Mouse (Mus musculus): ENCODE data around the gene Slc17a4.

The Slc17a4 gene

DNA sequence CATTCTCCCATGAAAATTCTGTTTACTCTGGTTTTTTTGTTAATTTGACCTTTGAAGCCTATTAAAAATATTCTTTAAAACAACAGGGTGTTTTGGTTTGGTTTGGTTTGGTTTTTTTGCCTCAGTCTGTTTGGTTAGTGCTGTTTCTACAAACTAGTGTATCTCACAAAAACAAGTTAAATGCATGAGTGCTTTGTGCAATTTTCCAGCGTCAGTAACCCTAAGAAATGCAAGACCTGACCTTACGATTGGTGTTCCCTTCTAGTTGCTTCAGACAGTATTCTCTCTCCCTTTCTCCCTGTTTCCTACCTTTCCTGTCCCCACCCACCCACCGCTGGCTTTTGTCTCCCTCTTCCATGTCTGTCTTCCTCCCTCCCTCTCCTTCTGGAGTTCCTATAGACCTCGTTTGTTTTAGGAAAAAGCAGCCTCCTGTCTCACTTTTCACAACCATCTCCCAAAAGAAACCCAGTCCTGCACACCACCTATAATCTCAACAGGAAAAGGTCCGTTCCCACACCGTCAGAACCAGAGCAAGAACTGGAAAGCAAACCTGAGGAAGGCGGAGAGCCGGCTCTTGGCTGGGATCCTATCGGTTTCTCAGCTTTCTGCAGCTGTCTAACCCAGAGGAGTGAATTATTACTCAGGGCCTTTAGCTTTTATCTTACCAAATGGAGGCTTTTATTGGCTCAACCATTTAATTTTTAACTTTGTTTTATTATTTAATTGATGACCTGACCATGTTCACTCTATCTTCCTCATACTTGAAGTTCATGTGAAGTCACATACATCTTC lies at the start of gene Slc17a4:
Gene Slc17a4, minus strand, starts transcription at position 634 of the 792 bp plus-strand sequence.
- no peak for DNase-seq (ENCODE audit: low spot score)

DNA sequence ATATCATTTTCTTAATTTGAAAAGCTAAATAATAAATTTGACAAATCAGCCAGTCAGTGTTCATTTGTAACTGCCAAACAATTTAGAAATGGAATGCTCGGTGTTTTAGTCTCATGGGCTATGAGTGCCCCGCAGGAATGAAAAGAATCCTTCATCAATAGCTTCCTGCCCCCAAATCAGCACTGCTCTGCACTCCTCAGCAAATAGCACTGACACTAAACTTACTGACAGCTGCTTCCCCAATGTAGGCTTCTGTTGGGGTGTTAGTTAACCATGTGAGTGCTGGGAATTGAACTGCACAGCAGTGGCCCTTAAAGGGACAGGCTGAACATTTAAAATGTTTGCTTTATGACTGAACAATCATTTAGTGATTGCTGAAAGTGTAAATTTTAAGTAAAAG lies 45.0 kb upstream of the Slc17a4 start:
- DNase-seq (ENCODE audit: low spot score), result no peak

DNA sequence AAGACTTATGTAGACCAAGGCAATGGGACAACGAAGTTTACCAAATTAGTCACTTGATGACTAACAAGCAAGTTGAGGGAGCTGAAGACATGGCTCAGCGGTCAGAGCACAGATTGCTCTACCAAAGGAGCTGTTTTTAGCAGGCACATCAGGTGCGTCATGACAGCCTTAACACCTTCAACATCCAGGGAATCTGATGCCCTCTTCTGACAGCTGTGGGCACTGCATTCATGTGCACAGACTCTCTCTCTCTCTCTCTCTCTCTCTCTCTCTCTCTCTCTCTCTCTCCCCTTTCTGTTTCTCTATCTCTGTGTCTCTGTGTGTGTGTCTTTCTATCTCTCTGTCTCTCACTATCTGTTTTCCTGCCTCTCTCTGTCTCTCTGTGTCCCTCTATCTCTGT lies 36.1 kb upstream of the Slc17a4 start:
- DNase-seq (ENCODE audit: low spot score), result peak; percentile 4

DNA sequence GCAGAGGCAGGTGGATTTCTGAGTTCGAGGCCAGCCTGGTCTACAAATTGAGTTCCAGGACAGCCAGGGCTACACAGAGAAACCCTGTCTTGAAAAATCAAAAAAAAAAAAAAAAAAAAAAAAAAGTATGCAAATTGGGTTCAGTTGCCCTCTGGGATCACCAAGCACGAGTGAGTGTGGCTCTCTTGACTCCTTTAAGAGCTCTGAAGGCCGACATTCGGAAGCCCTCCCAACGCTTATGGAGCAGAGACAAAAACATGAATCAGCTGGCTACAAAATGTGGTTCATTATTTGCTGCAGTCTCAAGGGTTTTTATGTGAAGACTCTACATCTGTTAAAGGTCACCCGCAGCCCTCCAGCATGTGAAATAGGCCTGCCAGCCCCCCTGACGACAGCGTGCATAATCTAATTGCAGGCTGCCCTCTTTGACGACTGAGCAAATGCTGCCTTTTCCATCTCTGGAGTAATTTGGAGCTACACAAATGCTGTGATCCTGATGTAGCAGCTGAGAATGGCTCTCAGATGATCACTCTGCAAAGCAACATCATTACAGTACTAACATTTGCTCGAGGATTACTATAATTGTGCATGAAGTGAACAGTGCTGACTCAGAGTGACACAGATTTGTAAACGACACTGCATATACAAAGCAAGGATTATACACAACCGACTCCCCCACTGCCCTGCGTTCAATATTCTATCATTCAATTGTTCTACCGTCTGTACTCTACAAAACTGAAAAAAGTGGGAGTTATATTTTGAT lies 34.9 kb upstream of the Slc17a4 start:
- DNase-seq (ENCODE audit: low spot score), result no peak

DNA sequence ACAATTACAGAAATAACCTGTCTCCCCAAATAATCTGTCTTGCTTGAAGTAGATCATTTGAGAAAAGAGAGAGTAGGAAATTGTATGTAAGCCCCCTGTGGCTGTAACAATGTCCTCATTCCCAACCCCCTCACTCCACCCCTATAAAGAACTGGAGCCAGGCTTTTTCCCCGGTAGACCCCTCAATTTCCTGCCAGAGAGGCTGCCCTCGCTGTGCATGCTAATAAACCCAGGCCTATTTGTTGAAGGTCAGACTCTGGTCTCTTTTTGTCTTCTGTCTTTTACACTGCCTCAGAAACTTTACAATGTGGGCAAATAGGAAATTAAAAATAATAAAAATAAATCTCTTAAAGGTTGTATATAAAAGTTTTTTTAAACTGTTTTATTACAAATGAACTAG lies 31.4 kb upstream of the Slc17a4 start:
- no peak for DNase-seq (ENCODE audit: low spot score)

DNA sequence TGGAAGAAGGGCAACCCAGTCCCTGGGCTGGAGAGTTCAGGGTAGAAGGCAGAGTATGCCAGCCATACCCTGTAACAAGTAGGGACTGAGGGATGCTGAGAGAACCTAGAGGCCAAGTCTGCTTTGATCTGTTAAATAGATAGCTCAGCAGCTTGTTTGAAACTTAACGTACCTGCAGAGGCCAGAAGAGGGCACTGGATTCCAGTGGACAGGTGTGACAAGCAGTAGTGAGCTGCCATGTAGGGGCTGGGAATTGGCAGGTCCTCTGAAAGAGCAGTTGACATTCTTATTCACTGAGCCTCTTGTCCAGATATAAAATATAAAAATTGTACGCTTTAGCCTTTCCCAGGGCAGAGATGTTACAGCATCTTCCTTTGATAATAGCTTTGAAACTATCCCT lies 28.1 kb upstream of the Slc17a4 start:
- DNase-seq (ENCODE audit: low spot score), result no peak

DNA sequence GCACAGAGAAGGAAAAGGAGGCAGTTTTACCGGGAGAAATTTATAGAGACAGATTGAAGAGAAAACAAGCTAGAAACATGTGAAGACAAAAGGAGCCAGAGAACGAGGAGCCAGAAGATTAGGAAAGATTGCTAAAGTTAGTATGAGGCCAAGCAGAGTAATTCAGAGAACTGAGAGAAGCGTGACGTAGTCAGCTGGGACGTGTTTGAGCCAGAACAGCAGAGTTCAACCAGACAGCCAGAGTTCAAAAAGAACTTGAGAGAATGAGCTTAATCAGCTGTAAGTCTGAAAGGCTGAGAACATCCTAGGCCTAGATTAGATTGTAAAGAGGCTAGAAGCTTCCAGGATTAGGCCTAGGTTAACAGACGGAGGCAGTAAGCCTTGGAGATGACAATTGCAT lies 25.5 kb upstream of the Slc17a4 start:
- no peak for DNase-seq (ENCODE audit: low spot score)

DNA sequence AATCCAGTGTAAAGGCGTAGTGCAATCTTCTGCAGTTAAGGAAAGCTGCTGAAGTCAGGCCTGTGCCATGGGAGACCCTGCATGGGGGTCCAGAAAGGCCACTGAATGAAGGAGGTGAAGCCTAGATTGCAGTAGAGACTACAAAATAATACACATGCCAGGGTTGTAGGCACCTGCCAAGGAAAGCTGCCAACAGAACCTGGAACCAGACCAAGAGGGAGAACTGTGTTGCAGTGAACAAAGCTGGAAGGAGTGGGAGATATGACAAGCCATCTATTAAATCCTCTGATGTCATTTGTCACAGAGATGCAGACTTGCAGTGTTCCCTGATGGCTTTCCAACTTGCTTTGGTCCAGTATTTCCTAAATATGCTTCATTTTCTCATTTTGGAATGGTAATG lies 23.9 kb upstream of the Slc17a4 start:
- no peak for DNase-seq (ENCODE audit: low spot score)

DNA sequence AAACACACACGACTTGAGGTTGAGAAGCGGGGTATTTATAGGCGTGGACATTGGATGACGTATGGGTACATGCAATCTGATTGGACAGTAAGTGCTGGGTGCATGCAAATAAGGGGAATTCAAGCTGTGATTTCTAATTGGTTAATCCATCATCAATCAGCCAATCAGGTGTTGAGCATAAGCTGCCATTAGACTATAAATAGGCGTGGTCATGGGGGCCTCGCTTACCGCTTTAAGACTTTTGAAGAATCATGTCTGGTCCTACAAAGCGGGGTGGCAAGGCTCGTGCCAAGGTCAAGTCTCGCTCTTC lies 19.4 kb upstream of the Slc17a4 start, which contains the start of gene Hist1h2aa:
Gene Hist1h2aa, plus strand, starts transcription at position 252 of the 310 bp plus-strand sequence.
- DNase-seq (ENCODE audit: low spot score), result no peak

DNA sequence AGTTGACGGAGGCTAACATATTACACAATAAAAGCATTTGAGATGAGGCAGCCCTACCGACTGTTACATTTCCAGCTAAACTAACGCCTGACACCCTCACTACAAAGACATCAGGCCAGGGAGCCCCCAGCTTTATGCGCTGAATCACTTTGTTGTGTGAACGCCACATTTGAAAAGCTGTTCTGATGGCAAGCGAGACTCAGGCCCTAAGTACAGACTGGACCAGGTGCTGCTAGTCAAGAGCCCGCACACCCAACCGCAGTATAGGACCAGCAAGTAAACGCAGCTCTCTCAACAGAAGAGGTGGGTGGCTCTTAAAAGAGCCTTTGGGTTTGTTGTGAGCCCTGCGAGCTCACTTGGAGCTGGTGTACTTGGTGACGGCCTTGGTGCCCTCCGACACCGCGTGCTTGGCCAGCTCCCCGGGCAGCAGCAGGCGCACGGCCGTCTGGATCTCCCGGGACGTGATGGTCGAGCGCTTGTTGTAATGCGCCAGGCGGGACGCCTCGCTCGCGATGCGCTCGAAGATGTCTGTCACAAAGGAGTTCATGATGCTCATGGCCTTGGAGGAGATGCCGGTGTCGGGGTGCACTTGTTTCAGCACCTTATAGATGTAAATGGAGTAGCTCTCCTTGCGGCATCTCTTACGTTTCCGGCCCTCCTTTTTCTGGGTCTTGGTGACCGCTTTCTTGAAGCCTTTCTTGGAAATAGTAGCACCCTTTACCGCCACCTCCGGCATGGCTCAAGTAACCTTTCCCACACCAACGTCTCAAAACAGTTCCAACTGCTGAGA lies 18.8 kb upstream of the Slc17a4 start, which contains the start of gene Hist1h2ba:
Gene Hist1h2ba, minus strand, starts transcription at position 736 of the 790 bp plus-strand sequence.
- no peak for DNase-seq (ENCODE audit: low spot score)

DNA sequence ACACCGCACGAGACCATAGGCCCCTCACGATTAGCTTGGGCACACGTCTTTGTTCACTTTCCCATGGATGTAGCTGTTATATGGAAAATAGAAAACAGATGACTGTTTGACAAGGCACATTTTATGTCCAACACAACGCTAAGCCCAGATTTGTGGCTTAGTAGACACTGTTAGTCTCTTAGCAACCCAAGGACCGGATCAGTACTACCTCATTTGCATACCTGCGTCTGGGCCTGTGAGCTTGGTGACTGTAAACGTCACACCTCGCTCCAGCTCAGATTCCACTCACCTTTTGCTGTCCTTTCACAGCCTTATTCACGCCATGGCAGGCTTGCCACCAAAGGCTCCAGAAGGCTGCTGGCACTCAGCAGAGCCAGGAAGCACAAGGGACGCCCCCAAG lies 16.1 kb upstream of the Slc17a4 start:
- DNase-seq (ENCODE audit: low spot score), result no peak

DNA sequence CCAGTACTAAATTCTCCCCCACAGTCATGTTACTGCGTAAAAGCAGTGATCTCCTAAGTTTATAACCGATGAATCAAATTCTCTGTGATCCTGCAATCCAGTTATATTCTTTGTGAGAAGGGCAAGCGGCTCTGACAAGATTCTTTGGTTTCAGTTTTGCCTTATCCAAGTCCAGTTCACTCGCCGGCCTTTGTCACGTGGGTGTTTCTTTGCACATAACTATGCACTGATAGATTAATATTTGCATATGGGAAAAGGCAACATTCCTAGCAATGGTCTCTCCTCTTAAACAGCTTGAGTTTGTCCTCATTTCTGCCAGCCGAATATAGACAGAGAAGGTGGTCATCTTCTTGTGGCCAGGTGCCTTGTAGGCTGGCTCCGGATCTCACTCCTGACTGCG lies 15.7 kb upstream of the Slc17a4 start:
- no peak for DNase-seq (ENCODE audit: low spot score)

DNA sequence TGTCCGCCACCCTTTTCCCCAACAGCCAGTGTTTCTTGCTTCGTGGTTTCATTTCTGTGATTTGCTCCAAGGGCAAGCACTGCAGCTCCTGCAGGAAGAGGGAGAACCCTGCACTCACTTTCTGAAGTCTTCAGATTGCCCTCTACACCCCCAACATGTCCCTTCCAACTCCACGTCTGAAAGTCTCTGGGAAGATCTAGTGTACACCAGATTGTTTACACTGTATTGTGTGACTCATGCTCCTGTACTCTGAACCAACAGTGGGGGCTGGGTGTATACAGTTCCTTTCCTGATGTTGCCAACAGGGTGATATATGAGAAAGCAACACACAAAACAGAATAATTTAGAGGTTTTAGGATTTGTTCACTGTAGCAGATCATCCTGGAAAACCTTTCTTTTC lies 13.8 kb upstream of the Slc17a4 start:
- no peak for DNase-seq (ENCODE audit: low spot score)

DNA sequence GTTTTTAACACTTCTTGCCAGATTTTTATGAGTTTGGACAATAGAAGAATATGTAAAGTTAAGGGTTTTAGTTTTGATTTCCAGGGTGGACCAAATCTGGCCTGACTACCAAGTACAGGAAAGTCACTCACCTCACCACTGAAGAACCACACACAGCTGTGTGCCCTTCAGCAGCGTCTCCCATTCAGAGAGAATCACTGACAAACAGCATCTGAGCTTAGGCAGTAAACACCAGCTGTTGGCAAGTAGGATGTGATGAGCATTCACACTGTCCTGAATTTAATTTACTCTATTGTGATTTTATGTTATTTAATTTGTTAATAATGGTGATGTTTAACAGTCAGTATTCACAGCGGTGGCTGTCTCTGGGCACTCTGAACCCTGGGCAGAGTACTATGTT lies 11.0 kb upstream of the Slc17a4 start:
- no peak for DNase-seq (ENCODE audit: low spot score)

DNA sequence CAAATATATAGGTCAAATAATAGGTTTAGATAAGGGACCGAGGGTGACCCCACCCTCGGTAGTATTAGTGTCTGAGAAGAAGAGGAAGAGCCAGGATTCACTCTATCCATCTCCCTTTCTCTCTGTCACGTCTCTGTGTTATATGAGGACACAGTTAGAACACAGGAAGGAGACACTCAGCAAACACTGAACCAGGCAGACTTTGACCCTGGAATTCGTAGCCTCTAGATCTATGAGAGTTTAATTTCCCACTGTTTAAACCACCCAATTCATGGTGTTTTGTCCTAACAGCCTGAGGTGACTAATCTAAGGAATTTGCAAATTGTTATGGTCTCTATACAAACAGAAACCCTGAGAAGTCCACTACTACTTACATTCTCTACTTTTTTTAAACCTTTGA lies 2.9 kb upstream of the Slc17a4 start:
- no peak for DNase-seq (ENCODE audit: low spot score)

DNA sequence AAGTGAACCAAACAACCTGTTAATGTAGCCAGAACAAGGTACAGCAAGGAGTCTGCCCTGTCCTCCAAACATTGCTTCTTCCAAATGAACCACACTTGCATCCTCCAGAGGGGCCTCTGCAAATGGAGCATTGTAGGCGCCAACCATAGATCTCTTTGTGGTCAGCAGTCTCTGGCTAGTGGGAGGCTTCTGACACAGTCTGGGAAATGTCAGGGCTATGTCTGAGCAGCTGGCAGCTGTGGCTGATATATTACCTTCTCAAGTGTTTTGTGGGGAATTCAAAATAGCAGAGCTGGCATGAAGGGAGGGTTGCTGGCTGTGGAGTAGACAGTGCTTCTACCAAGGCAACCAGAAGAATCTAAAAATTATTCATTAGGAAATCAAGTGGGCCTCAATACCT lies 1.3 kb upstream of the Slc17a4 start:
- DNase-seq (ENCODE audit: low spot score), result no peak

DNA sequence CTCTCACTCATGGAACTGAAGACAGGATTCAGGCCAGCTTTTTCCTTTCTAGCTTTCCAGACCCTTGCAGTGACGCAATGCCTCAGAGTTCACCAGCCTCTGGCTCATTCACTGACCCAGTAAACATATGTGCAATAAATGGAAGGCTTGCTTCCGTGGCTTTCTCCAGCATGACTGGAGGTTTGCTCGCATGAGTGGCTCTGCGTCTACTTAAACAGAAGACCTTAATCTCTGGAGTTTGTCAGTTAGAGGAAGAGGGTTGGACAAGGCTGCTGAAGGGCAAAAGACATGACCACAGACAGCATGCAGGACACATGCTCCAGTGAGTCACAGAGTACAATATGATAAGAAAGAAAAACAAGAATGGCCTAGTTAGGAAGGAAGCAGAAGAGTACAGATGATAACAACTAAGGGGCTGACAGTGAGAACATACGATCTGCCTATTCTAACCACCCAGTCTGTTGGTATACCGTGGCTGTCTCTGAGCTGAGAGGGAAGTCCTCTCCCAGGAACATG lies 960 bp downstream of the Slc17a4 start:
- no peak for DNase-seq (ENCODE audit: low spot score)

DNA sequence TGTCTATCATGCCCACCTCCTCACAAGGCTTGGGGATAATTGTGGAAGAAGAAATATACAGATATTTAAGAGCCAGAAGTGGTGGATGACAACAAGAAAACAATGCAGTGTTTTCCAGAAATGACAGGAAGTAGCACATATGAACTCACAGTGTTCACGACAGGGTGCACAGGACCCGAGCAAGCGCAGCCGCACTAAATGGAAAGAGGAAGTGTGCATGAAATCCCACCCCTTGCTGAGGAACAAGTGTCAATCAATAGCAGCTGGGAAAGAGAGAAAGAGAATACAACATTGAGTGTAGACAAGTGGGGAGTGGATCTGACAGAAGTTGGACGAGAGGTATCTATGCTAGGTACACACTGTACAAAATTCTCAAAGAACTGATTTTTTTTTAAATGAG lies 3.5 kb downstream of the Slc17a4 start:
- no peak for DNase-seq (ENCODE audit: low spot score)

DNA sequence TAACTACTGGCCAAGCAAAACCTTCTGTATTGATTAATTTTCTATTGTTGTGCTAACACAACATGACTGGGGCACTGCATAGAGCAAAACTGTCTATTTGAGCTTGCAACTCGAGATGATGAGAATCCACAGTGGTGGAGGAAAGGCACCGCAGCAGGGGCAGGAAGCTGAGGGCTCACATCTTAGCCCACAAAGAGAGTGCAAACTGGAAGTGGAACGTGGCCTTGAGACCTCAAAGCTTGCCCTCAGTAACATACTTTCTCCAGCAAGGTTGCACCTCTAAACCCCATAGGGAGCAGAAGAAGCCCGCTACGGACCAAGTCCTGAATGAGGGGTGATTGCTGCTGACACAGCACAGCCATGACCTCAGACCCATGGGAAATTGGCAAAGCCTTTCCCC lies 4.7 kb downstream of the Slc17a4 start:
- DNase-seq (ENCODE audit: low spot score), result no peak

DNA sequence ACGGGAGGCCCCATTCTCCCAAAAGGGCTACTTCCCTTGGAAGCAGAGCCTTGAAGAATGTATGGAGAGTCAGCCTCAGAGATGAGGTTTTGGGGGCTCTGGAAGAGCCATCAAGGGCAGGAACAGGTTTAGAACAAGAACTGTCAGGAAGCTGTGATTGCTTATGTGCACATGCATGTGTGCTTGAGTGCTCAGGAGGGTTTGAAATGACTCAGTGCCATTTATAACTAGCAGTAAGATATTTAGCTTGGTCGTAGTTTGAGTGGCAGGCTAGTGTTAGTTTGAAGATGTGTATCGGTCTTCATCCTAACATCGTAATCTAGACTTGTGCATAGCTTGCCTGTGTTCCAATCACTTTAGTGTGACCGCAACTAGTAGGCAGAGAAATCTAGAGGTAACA lies 7.9 kb downstream of the Slc17a4 start:
- no peak for DNase-seq (ENCODE audit: low spot score)

DNA sequence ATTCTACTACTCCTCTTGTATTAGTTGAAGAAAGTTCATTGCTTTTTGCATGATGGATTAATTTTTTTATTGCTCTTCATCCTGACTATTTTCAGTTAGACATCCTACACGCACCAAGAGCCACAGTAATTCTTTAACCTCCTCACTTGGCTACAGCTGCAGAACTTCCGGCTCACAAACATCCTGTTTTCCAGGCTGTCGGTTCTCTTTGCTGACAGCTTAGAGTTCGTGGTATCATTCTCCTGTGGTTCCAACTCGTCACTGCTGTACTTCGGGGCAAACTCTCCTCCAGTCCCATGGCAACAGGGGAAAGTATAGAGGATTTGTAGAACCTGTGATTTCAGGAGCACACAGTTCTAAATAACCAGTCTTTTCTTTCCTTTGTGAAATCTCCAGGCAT lies 16.6 kb downstream of the Slc17a4 start:
- DNase-seq (ENCODE audit: low spot score), result no peak

DNA sequence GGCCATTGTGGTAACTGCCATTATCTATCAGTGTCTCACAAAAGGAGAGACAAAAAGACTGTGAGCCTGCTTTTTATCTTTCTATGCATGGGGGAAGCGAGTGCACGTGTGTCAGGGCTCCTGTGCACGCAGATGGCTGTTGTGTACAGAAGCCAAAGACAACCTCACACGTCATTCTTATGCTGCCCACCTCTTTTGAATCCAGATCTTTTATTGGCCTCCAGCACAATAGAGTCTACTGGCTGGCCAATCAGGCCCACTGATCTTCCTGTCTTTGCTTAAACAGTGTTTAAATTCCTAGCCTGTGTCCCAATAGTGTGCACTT lies 21.6 kb downstream of the Slc17a4 start:
- DNase-seq (ENCODE audit: low spot score), result no peak

All from T-cell, adult 2 months (primary cell).